Mouse (Mus musculus) brain, embryonic 14.5 days (tissue): ENCODE results near the gene Zpr1.

Experiments
- CTCF ChIP-seq: fragments of 200-500 bp; IDR thresholded peaks from 2 replicates; pipeline ENCODE4 v1.5.1; 2012; ENCODE audit warnings: inconsistent platforms, mild to moderate bottlenecking, moderate library complexity, borderline replicate concordance; ENCODE audit not compliant: insufficient read depth, insufficient read length; ENCODE audit errors: extremely low read depth
- POLR2A ChIP-seq: fragments of 200-500 bp; IDR thresholded peaks from 2 replicates; pipeline ENCODE4 v1.6.1; 2012; ENCODE audit warnings: mild to moderate bottlenecking, inconsistent platforms, borderline replicate concordance; ENCODE audit not compliant: poor library complexity, insufficient read depth, insufficient read length, severe bottlenecking; ENCODE audit errors: extremely low read depth

DNA sequence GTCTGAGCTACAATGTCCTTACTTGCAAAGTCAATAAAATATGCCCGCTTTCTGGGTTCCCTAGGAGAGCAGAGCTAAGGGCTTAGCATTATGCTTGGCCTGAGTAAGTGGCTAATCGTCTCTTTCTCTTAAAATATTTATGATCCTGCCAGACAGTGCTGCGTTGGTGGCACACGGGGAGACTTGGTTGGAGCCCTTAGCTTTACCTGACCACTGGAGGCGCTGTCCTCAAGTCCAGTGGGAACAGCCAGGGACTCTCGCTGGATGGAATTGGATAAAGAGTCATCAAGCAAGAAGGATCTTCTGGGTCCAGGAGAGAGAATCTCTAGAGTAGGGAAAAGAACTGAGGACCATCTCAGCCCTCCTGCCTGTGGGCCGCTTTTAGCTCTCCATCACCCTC, 36.3 kb downstream of the Zpr1 start:
- TF ChIP-seq CTCF, result peak; percentile 57
- no peak for TF ChIP-seq POLR2A
